Mouse (Mus musculus): ENCODE data around the gene Fstl1. TPM values are rescaled to one million over a fixed set of nuclear protein-coding genes. Genes with fewer than 3 reads are reported as not detected.

Fstl1 gene
- total RNA-seq, 2 experiments from 2014 or later, result 28.8 to 33.3 TPM

DNA sequence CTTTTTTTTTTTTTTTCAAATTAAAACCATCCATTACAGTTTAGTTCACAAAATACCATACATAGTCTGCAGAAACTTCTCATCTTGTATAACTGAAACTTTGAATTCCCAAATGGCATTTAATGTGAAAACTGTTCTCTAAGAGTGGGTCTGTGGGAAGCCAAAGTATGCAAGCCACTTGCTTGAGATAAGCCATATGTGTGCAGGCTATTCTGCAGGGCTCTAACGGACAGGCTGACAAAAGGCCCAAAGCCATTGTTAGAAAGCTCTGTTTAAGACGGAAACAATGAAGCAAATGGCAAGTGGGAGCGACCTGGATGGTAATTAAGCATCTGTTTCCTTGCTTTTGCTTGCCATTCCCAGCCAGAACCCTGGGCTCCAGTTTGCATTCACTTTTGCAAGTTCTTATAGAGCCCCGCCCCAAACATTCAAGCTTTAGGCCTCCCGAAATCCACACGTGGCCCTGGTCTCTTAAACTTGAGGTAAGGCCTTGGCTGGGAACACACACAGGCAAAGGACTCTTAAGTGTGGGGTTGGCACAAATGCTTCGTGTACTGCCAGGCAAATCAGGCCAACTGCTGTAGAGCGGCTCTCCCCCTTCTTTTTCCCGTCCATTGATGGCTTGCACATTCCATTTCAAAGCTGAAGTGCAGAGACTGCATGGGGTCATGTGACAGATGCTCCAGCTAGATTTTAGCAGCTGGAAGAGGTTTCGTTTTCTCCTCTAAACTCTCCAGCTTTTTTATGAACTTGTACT lies 32.4 kb downstream of the Fstl1 start:
- Histone ChIP-seq H3K27ac (peak overlapping the region; percentile 77), H3K4me3 (no peak overlapping the region)
- intact Hi-C loops (cut with DNase I), result no loop called here
- no peak for DNase-seq (ENCODE audit: extremely low spot score in 1 of 2, low spot score in 2 of 2)
- TF ChIP-seq CTCF (IDR thresholded peaks at IDR 0.05), result no peak

GRCm38 (mm10) chr16:37809623-37809992 lies 32.9 kb downstream of the Fstl1 start:
- no peak for TF ChIP-seq CTCF (IDR thresholded peaks at IDR 0.05)
- no peak for DNase-seq (ENCODE audit: extremely low spot score in 1 of 2, low spot score in 2 of 2)
- Histone ChIP-seq H3K4me3 (no peak overlapping the region), H3K27ac (peak overlapping the region; percentile 77)
- intact Hi-C loops (cut with DNase I), result no loop called here

GRCm38 (mm10) chr16:37811874-37812273 lies 35.2 kb downstream of the Fstl1 start:
- DNase-seq (ENCODE audit: extremely low spot score in 1 of 2, low spot score in 2 of 2), result no peak
- Histone ChIP-seq H3K27ac (peak overlapping the region; percentile 94), H3K4me3 (0 out of 2 replicates have a peak overlapping the region, but pooled peaks have one; percentile 3)
- no peak for TF ChIP-seq CTCF (IDR thresholded peaks at IDR 0.05)
- intact Hi-C loops (cut with DNase I), result loop anchor here (1.0 to 10.0 kb wide), 5 partner anchors 35 to 707 kb away; partner anchors contain the start of gene Fstl1

GRCm38 (mm10) chr16:37812474-37812886 lies 35.8 kb downstream of the Fstl1 start:
- peak; percentile 51 to 59 for DNase-seq (ENCODE audit: extremely low spot score in 1 of 2, low spot score in 2 of 2)
- Histone ChIP-seq H3K27ac (peak overlapping the region; percentile 94), H3K4me3 (0 out of 2 replicates have a peak overlapping the region, but pooled peaks have one; percentile 3)
- intact Hi-C loops (cut with DNase I), result loop anchor here (1.0 to 10.0 kb wide), 5 partner anchors 35 to 708 kb away; partner anchors contain the start of gene Fstl1
- peak; percentile 54 for TF ChIP-seq CTCF (IDR thresholded peaks at IDR 0.05)

DNA sequence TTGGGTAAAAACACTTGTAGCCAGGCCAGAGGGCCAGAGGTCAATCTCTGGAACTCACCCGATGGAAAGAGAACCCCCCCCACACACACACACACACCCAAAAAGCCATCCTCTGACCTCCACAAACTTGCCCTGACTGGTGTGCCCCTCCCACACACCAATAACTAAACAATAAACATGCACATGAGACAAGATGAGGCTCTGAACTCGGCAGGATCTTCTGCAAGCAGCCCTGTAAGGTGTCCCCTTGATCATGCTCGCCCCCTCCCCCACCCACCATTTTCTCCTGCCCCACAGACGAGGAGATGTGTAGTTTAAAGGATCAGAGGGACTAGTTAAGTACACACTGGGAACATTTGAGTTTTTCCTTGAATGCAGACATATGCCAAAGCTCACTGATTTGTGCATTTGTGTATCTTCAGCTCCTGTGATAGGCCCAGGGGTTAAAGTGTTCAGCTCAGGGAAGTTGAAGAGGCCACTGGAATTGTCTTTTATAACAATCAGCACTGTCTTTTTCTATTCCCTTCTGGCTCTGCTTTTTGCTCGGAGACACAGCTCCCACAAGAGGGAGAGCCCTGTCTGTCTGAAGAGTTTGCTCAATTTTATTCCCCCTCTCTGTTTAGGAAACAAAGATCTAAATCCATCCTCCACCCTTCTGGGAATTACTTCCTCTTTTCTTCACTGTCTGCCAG lies 37.2 kb downstream of the Fstl1 start:
- TF ChIP-seq CTCF (IDR thresholded peaks at IDR 0.05), result no peak
- intact Hi-C loops (cut with DNase I), result loop anchor here (1.0 to 10.0 kb wide), 4 partner anchors 37 to 709 kb away; partner anchors contain the start of gene Fstl1
- Histone ChIP-seq H3K4me3 (no peak overlapping the region), H3K27ac (peak overlapping the region; percentile 74)
- no peak for DNase-seq (ENCODE audit: extremely low spot score in 1 of 2, low spot score in 2 of 2)

- intact Hi-C loops (cut with DNase I), result loop anchor here (1.0 to 10.0 kb wide), 4 partner anchors 37 to 710 kb away; partner anchors contain the start of gene Fstl1
Observed at GRCm38 (mm10) chr16:37814383-37814971, 37.8 kb downstream of the Fstl1 start.

DNA sequence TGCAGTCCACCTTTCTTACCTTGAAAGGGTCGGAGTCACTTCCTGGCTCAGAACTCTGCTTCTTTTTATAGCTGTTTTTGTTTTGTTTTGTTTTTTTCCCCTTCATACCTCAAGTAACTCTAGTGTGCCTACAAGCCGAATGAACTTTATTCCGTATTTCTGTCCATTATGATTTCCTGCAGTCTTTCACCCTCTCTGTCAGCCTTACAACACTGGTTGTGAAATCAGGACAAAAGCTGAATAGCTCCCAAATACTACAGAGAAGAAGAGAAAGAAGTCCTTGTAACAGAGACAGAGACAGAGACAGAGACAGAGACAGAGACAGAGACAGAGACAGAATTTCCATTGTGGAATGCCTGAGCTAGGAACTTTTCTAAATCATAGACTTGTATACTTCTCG lies 41.3 kb downstream of the Fstl1 start:
- Histone ChIP-seq H3K4me3 (no peak overlapping the region), H3K27ac (no peak overlapping the region)
- TF ChIP-seq CTCF (IDR thresholded peaks at IDR 0.05), result no peak
- intact Hi-C loops (cut with DNase I), result loop anchor here (10.0 kb wide), 2 partner anchors 377 to 713 kb away; no protein-coding TSS in a partner anchor
- no peak for DNase-seq (ENCODE audit: extremely low spot score in 1 of 2, low spot score in 2 of 2)

More at GRCm38 (mm10) chr16:37814383-37814971, 37.8 kb downstream of the Fstl1 start:
- Histone ChIP-seq H3K27ac (peak overlapping the region; percentile 67), H3K4me3 (no peak overlapping the region)
- DNase-seq (ENCODE audit: extremely low spot score in 1 of 2, low spot score in 2 of 2), result peak in 1 of 2 experiments; percentile 67
- peak; percentile 51 for TF ChIP-seq CTCF (IDR thresholded peaks at IDR 0.05)

GRCm38 (mm10) chr16:37823949-37824348 lies 47.3 kb downstream of the Fstl1 start:
- Histone ChIP-seq H3K4me3 (no peak overlapping the region), H3K27ac (no peak overlapping the region)
- DNase-seq (ENCODE audit: extremely low spot score in 1 of 2, low spot score in 2 of 2), result no peak
- no peak for TF ChIP-seq CTCF (IDR thresholded peaks at IDR 0.05)
- intact Hi-C loops (cut with DNase I), result no loop called here

DNA sequence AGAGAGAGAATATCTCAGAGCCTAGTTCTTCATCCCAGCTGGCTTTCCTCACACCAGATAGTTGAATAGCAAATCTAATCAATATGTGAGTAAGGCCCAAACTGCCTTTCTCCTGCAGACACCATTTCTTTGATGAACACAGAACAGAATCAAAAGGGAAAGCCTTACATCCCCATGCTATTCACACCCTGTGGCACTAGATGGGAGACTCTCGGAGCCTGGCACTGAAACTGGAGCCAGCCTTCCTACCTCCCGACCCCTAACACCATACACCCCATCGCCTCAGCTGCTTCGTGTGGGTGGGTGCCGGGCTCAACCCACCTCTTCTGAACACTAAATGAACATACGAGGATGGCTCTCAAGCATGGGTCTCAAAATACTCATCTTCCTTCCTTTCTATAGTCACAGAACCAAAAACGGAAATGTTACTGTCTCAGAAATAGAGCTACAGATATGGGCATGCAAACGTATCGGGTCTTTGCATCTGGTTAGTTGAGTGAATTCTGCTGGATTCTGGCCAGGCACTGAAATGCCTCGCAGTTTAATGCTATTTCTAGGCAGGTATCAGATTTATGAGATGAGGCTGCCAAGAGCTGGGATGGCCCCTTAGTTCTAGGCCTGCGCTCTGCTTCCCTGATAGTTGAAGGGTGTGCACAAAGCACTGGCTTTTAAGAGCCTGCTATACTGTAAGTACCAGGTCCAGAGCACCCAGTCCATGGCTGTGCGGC lies 48.3 kb downstream of the Fstl1 start:
- Histone ChIP-seq H3K4me3 (no peak overlapping the region), H3K27ac (peak overlapping the region; percentile 55)
- TF ChIP-seq CTCF (IDR thresholded peaks at IDR 0.05), result no peak; the same call in 1 of the 2 replicates
- DNase-seq (ENCODE audit: extremely low spot score in 1 of 2, low spot score in 2 of 2), result no peak
- intact Hi-C loops (cut with DNase I), result no loop called here

DNA sequence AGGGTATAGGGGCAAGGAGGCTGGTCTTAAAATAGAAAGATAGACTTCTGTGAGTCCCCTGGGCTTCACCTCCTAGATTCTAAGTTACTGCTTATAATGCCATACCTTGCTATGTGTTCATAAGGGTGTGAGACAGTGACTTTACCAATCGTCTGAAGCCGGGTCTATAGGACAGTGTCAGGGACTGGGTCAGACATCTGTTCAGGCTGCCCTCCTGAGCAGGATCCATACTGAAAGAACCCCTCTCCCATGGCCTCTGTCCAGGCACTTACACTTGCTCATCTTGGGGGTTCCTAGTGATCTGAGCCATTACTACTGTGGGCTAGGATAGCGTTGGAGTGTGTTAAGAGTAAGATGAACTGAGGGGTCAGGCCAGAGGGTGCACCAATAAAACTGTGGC lies 49.6 kb downstream of the Fstl1 start:
- Histone ChIP-seq H3K27ac (no peak overlapping the region), H3K4me3 (no peak overlapping the region)
- DNase-seq (ENCODE audit: extremely low spot score in 1 of 2, low spot score in 2 of 2), result no peak
- intact Hi-C loops (cut with DNase I), result no loop called here
- TF ChIP-seq CTCF (IDR thresholded peaks at IDR 0.05), result no peak

- no peak overlapping the region for H3K27ac ChIP-seq
- no peak; the same call in 1 of the 2 replicates for TF ChIP-seq CTCF (IDR thresholded peaks at IDR 0.05)
- intact Hi-C loops (cut with DNase I), result no loop called here
- no peak overlapping the region for H3K4me3 ChIP-seq
- DNase-seq (ENCODE audit: extremely low spot score in 1 of 2, low spot score in 2 of 2), result no peak
Observed at GRCm38 (mm10) chr16:37831041-37831440, 54.4 kb downstream of the Fstl1 start.

Measured in left cerebral cortex, adult 2 months (tissue).